Mouse (Mus musculus) ovary, postnatal 14 days (tissue): ENCODE data around the gene Rp2.
"Not testable (repeated sequence)": the region's sequence is repeated elsewhere in the genome, so short reads cannot be mapped to it uniquely, and the experiment has no call there.

Experiments
- DNase-seq: peaks from one replicate; pipeline ENCODE4 v3.0.0; 2022; ENCODE audit warnings: low spot score

Gene Rp2

GRCm38 (mm10) chrX:20364391-20365365, at the start of gene Rp2:
Gene Rp2, plus strand, starts transcription at chrX:20364481.
- peak; percentile 60 for DNase-seq

GRCm38 (mm10) chrX:20332756-20333155, 31.5 kb upstream of the Rp2 start:
- no peak for DNase-seq

- DNase-seq, result no peak
Observed at GRCm38 (mm10) chrX:20335722-20336121, 28.6 kb upstream of the Rp2 start.

DNA sequence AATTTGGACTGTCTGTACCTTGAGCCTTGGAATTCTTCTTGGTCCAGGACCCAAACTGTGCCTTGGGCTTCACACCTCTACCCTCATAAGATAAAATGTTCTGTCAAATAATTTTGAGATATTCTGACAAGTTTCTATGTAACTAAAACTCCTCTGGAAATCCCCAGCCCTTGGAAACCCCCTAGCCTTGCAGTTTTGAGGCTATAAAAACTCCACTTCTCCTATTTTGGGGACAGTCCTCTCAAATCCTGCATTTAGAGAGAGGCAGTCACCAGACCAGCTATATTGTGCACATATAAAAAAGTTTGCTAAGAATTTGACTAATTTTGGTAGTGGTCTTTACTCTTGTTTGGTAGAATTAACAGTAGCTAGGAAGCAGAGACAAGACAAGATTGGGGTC, 19.3 kb upstream of the Rp2 start:
- DNase-seq, result no peak

- no peak for DNase-seq
Observed at GRCm38 (mm10) chrX:20346355-20346754, 17.9 kb upstream of the Rp2 start.

DNA sequence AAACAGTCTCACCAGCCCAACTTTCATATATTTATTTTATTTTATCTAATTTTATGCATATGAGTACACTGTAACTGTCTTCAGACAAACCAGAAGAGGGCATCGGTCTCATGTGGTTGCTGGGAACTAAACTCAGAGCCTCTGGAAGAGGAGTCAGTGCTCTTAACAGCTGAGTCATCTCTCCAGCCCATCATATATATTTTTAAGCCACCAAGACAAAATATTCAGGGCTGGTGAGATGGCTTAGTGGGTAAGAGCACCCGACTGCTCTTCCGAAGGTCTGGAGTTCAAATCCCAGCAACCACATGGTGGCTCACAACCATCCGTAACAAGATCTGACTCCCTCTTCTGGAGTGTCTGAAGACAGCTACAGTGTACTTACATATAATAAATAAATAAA, 14.0 kb upstream of the Rp2 start:
- not testable (repeated sequence) for DNase-seq

- DNase-seq, result no peak
Observed at GRCm38 (mm10) chrX:20355283-20355682, 9.0 kb upstream of the Rp2 start.

GRCm38 (mm10) chrX:20356309-20356708, 8.0 kb upstream of the Rp2 start:
- no peak for DNase-seq

- DNase-seq, result no peak
Observed at GRCm38 (mm10) chrX:20366036-20366435, 1.8 kb downstream of the Rp2 start.

GRCm38 (mm10) chrX:20379347-20380014, 15.2 kb downstream of the Rp2 start:
- DNase-seq, result no peak

- DNase-seq, result no peak
Observed at GRCm38 (mm10) chrX:20382260-20382659, 18.0 kb downstream of the Rp2 start.

DNA sequence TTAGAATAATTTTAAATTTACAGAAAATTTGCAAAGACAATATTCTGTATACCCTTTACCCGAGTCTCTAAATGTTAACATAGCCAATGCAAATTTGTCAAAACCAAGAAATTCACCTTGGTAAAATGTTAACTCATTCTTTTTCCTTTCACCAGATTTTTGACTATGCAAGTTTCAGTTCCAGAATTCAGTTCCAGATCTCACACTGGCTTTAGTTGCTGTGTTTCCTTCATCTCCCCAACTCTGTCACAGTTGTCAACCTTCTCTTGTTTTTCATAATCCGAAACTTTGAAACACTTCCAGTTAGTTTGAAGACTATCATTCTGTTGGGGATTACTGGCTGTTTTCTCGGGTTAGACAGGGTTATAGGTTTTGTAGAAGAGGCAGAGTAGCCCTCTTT, 22.7 kb downstream of the Rp2 start:
- DNase-seq, result no peak

GRCm38 (mm10) chrX:20391964-20392363, 27.7 kb downstream of the Rp2 start:
- not testable (repeated sequence) for DNase-seq

DNA sequence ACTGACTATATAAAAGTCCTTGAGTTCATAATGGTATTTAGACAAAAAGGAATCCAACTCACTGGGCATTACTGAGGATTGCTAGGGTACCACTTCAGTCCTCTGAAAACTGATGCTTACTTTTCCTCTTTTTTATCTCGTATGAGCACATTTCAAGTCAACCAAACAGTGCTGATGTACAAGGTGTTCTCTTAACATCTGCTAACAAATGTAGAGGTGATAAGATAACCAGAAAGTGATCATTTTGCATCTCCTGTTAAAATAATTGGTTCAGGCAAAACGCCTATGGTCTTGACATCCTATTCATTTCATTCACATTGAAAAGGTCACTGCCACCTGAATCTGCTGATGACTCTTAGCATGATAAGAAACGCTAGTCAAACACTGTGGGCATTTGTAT, 28.7 kb downstream of the Rp2 start:
- DNase-seq, result no peak

DNA sequence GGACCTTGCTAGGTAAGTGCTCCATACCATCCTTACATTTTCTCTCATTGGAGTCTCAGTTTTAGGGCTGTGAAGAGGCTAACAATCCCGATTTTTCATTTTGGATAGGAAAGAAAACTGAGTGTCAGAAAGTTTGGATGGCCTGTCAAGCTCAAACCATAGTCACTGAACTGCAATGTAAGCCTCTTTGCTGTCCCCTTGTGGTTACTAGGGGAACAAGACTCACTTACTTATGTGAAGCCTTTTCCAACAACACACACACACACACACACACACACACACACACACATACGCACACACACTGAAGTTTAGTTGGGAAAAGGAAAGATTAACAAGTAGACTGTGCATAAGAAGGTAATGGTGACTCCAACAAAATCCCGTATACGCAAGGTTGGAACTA, 39.8 kb downstream of the Rp2 start:
- no peak for DNase-seq

DNA sequence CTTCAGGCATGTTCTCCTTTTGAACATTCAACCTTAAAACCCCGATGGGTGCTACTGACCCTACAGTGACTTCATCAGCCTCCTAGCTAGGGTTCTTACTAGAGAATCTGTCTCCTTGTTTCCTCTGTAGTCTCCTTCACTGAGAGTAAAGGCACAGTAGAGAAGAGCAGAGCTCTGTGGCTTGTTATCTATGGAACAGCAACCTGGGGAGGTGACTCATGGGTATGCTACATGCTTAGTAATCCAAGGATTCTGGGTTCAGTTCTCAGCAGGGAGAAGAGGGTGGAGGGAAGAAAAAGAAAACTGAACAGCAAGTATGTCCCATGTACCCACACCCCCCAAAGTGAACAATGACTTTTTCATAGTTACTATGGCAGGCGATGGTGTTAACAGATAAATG, 42.6 kb downstream of the Rp2 start:
- DNase-seq, result no peak

DNA sequence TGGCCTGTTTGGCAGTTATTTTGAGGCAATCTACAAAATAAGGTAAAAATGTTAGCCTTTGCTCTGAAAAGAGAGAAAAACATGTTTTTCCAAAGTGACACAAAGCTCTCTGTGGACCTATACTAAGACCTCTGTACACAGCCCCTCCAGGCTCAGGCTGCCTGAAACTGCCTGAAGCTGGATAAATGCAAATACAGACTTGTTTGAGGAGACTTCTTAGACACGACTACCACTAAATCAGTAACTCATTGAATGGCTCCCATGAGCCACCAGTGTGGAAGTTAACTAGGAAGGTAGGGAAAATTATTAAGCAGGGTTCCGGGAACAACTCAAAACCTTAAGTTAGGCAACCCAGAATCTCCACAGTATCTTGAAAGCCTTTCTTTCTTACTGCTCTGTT, 43.4 kb downstream of the Rp2 start:
- no peak for DNase-seq

- DNase-seq, result no peak
Observed at GRCm38 (mm10) chrX:20411382-20411781, 47.1 kb downstream of the Rp2 start.

DNA sequence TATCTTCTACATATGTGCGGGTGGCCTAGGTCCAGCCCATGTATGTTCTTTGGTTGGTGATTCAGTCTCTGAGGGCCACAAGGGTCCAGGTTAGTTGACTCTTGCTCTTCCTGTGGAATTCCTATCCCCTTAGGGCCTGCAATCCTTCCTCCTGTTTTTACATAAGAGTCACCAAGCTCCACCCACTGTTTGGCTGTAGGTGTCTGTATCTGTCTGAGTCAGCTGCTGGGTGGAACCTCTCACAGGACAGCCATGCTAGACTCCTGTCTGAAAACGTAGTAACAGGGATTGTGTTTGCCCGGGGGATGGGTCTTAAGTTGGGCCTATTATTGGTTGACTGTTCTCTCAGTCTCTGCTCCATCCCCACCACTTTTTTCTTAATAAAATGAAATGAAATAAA, 47.9 kb downstream of the Rp2 start:
- no peak for DNase-seq

DNA sequence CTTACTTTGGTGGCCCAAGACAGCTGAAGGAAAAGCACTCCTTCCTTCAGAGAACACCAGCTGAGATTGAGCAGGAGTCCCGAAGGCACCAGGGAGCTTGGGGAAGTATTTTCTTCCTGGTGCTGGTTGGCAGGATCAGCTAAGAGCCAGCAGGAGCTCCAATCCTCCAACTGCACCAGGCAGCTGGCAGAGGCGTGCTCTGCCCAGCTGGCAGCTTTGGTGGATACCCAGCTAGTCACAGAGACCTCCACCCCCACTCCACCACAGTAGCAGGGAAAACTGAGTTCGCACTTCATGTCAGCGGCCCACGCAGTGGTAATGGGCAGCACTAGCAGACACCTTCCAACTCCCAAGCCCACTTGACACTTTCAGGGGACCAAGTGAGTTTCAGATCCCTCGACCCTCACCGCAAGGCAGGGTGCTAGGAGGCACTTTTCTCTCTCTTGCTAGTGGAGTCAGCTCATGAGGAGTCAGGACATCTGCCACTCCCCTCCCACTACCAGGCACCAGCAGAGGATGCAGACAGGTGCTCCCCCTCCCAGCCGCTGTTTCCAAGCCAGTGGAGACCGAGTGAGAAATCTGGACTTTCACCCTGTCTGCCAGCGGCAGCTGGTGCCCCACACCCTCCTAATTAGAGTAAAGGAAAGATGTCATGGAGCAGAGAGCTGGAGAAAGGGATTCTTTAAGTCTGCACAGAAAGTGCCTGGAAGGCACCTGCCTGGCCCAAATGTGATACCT, 50.8 kb downstream of the Rp2 start:
- DNase-seq, result no peak

DNA sequence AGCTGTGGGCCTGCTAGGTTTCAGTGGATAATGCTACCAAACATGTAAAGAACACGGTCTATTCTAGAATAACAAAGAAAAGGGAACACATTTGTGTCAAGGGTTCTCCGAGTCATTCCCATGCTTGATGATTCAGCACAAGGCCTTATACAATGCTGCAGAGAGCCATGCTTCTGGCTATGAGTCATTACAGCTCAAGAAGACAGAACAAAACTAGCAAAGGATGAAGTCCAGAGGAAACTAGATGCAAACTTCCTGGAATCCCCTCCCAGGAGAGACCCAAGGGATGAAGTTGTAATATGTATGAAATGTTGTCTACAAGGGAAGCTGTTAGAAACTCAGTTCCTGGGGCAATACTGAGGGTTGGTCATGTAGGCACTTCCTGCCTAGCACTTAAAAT, 54.2 kb downstream of the Rp2 start:
- DNase-seq, result no peak

GRCm38 (mm10) chrX:20419536-20419935, 55.3 kb downstream of the Rp2 start:
- no peak for DNase-seq
